Mouse (Mus musculus): Measurements from ENCODE around the gene Cct7.

GRCm38 (mm10) chr6:85471962-85472361, 20.6 kb downstream of the Cct7 start:
- TF ChIP-seq POLR2A (IDR thresholded peaks at IDR 0.05; ENCODE audit: low read depth, low read length) (no peak), CTCF (IDR thresholded peaks at IDR 0.05; ENCODE audit: extremely low read depth, insufficient read length, insufficient replicate concordance, low read depth, low read length) (no peak)

Data from small intestine, adult 2 months (tissue).